Mouse (Mus musculus) hindbrain, embryonic 16.5 days (tissue): Measurements from ENCODE around the gene Kl. TPM values are rescaled to one million over a fixed set of nuclear protein-coding genes. Genes with fewer than 3 reads are reported as not detected.

Experiments
- ATAC-seq: fragments of 200-750 bp; cut with Nextera tagmentation; 2 replicates; pipeline ENCODE4 v1.8.0; 2017; ENCODE audit warnings: moderate TSS enrichment, moderate library complexity
- H3K27ac ChIP-seq: fragments of 300-500 bp; sonication (generic); 2 replicates; pipeline ENCODE4 v1.5.1; 2014; ENCODE audit warnings: low read depth, mild to moderate bottlenecking, control low read depth, low read length, moderate library complexity
- H3K27me3 ChIP-seq: fragments of 300-500 bp; sonication (generic); replicated peaks from 2 replicates; pipeline ENCODE4 v1.6.1; 2014; ENCODE audit warnings: low read length; ENCODE audit not compliant: control insufficient read depth, insufficient read depth
- H3K36me3 ChIP-seq: fragments of 300-500 bp; sonication (generic); 2 replicates; pipeline ENCODE4 v1.6.1; 2014; ENCODE audit warnings: mild to moderate bottlenecking, low read length, moderate library complexity, mixed read lengths; ENCODE audit not compliant: control insufficient read depth, insufficient read depth
- H3K4me1 ChIP-seq: fragments of 300-500 bp; sonication (generic); 2 replicates; pipeline ENCODE4 v1.6.1; 2014; ENCODE audit warnings: low read depth, low read length; ENCODE audit not compliant: control insufficient read depth, insufficient read depth
- H3K4me2 ChIP-seq: fragments of 300-500 bp; sonication (generic); 2 replicates; pipeline ENCODE4 v1.6.1; 2014; ENCODE audit warnings: mild to moderate bottlenecking, low read length, control low read depth, moderate library complexity
- H3K4me3 ChIP-seq: fragments of 300-500 bp; sonication (generic); 2 replicates; pipeline ENCODE4 v1.5.1; 2014; ENCODE audit warnings: mild to moderate bottlenecking, low read length, control low read depth, moderate library complexity
- H3K9ac ChIP-seq: fragments of 300-500 bp; sonication (generic); 2 replicates; pipeline ENCODE4 v1.6.1; 2014; ENCODE audit warnings: low read depth, mild to moderate bottlenecking, control low read depth, low read length, moderate library complexity
- H3K9me3 ChIP-seq: fragments of 300-500 bp; sonication (generic); 2 replicates; pipeline ENCODE4 v1.6.1; 2014; ENCODE audit warnings: mild to moderate bottlenecking, low read length, moderate library complexity; ENCODE audit not compliant: control insufficient read depth
- WGBS: fragments of 180-500 bp; shearing (Covaris S2); extraction: QIAGEN DNeasy Blood & Tissue Kit; methylation state at CpG from one replicate; pipeline ENCODE4 v1.1.7; 2014; 5-methylcytosine and 5-hydroxymethylcytosine counted together
- polyA plus RNA-seq: library from polyadenylated mRNA; unstranded; fragments of >200 nt; fragmentation: Nextera tagmentation; extraction: Ambion mirVana; gene quantifications from 2 replicates; pipeline ENCODE4 v1.2.1, GENCODE M21; 2015

Kl gene
- polyA plus RNA-seq, 1 experiment from 2014 or later: 1.3 TPM

GRCm38 (mm10) chr5:150919961-150920360 is 32.4 kb upstream of the Kl start:
- H3K4me3 ChIP-seq: no peak overlapping the region
- H3K27me3 ChIP-seq: no peaks in the 10 kb centered on the region
- 47% methylated on average over 2 of the region's 2 CpGs for WGBS

GRCm38 (mm10) chr5:150929406-150929805 is 23.0 kb upstream of the Kl start:
- no peak overlapping the region for H3K9ac ChIP-seq
- no peaks in the 10 kb centered on the region for H3K9me3 ChIP-seq
- no peak overlapping the region for H3K4me2 ChIP-seq
- no peak overlapping the region for H3K4me3 ChIP-seq
- H3K27ac ChIP-seq: no peak overlapping the region
- WGBS: 89% methylated on average over 2 of the region's 2 CpGs
- no peak for ATAC-seq
- H3K4me1 ChIP-seq: no peaks in the 10 kb centered on the region
- H3K27me3 ChIP-seq: no peaks in the 10 kb centered on the region
- H3K36me3 ChIP-seq: no peaks in the 10 kb centered on the region

More at GRCm38 (mm10) chr5:150919961-150920360, 32.4 kb upstream of the Kl start:
- no peak for ATAC-seq
- Histone ChIP-seq H3K9ac (no peak overlapping the region), H3K36me3 (no peaks in the 10 kb centered on the region), H3K4me2 (no peak overlapping the region), H3K4me1 (no peaks in the 10 kb centered on the region; the same call in 1 of the 2 replicates), H3K9me3 (no peaks in the 10 kb centered on the region), H3K27ac (no peak overlapping the region)

GRCm38 (mm10) chr5:150932596-150932995 is 19.8 kb upstream of the Kl start:
- Histone ChIP-seq H3K4me3 (no peak overlapping the region), H3K9me3 (no peaks in the 10 kb centered on the region), H3K27me3 (no peaks in the 10 kb centered on the region), H3K9ac (no peak overlapping the region), H3K4me2 (no peak overlapping the region), H3K36me3 (no peaks in the 10 kb centered on the region), H3K4me1 (peaks cover 9% of the 10 kb centered on the region; the same call in 1 of the 2 replicates), H3K27ac (no peak overlapping the region)
- ATAC-seq: no peak
- 66% methylated on average over 2 of the region's 2 CpGs for WGBS

- Histone ChIP-seq H3K4me1 (peaks cover 9% of the 10 kb centered on the region; the same call in 1 of the 2 replicates), H3K9me3 (no peaks in the 10 kb centered on the region), H3K9ac (no peak overlapping the region), H3K27me3 (no peaks in the 10 kb centered on the region), H3K36me3 (no peaks in the 10 kb centered on the region), H3K27ac (no peak overlapping the region), H3K4me3 (no peak overlapping the region), H3K4me2 (no peak overlapping the region)
- ATAC-seq: peak; percentile 71; the same call in 1 of the 2 replicates
- WGBS: 39% methylated on average over 5 of the region's 5 CpGs
These were observed 16.2 kb upstream of the Kl start for GRCm38 (mm10) chr5:150936213-150936612.

- Histone ChIP-seq H3K9me3 (no peaks in the 10 kb centered on the region), H3K4me1 (peaks cover 9% of the 10 kb centered on the region; the same call in 1 of the 2 replicates), H3K4me2 (no peak overlapping the region), H3K27me3 (no peaks in the 10 kb centered on the region), H3K27ac (no peak overlapping the region), H3K4me3 (no peak overlapping the region), H3K9ac (no peak overlapping the region), H3K36me3 (no peaks in the 10 kb centered on the region)
- ATAC-seq: no peak
- WGBS: 66% methylated on average over 4 of the region's 4 CpGs
These were observed 15.6 kb upstream of the Kl start for GRCm38 (mm10) chr5:150936807-150937206.

GRCm38 (mm10) chr5:150937501-150937900 is 14.9 kb upstream of the Kl start:
- H3K4me1 ChIP-seq: peaks cover 9% of the 10 kb centered on the region; the same call in 1 of the 2 replicates
- H3K4me3 ChIP-seq: no peak overlapping the region
- H3K36me3 ChIP-seq: no peaks in the 10 kb centered on the region
- no peaks in the 10 kb centered on the region for H3K27me3 ChIP-seq
- 52% methylated on average over 2 of the region's 2 CpGs for WGBS
- no peak overlapping the region for H3K9ac ChIP-seq
- no peak for ATAC-seq
- H3K27ac ChIP-seq: no peak overlapping the region
- H3K9me3 ChIP-seq: no peaks in the 10 kb centered on the region
- H3K4me2 ChIP-seq: no peak overlapping the region

- no peak for ATAC-seq
- no peak overlapping the region for H3K9ac ChIP-seq
- H3K27ac ChIP-seq: no peak overlapping the region
- no peaks in the 10 kb centered on the region for H3K36me3 ChIP-seq
- no peaks in the 10 kb centered on the region for H3K27me3 ChIP-seq
- H3K9me3 ChIP-seq: no peaks in the 10 kb centered on the region
- 96% methylated on average over 2 of the region's 2 CpGs for WGBS
- no peaks in the 10 kb centered on the region for H3K4me1 ChIP-seq
- H3K4me3 ChIP-seq: no peak overlapping the region
- no peak overlapping the region for H3K4me2 ChIP-seq
These were observed 6.8 kb upstream of the Kl start for GRCm38 (mm10) chr5:150945576-150945975.

- Histone ChIP-seq H3K36me3 (no peaks in the 10 kb centered on the region), H3K4me3 (no peak overlapping the region), H3K27ac (no peak overlapping the region), H3K9ac (no peak overlapping the region), H3K9me3 (no peaks in the 10 kb centered on the region), H3K4me2 (no peak overlapping the region), H3K4me1 (peaks cover 9% of the 10 kb centered on the region; the same call in 1 of the 2 replicates), H3K27me3 (peaks cover 2% of the 10 kb centered on the region; the same call in 1 of the 2 replicates)
- WGBS: 88% methylated on average over 3 of the region's 3 CpGs
- ATAC-seq: no peak
These were observed 3.3 kb upstream of the Kl start for GRCm38 (mm10) chr5:150949131-150949530.

- no peak overlapping the region for H3K9ac ChIP-seq
- no peak overlapping the region for H3K4me2 ChIP-seq
- H3K27me3 ChIP-seq: peaks cover 2% of the 10 kb centered on the region; the same call in 1 of the 2 replicates
- no peak for ATAC-seq
- no peaks in the 10 kb centered on the region for H3K9me3 ChIP-seq
- no peaks in the 10 kb centered on the region for H3K36me3 ChIP-seq
- no peak overlapping the region for H3K4me3 ChIP-seq
- H3K27ac ChIP-seq: no peak overlapping the region
- whole genome bisulfite sequencing: 96% methylated on average over 7 of the region's 7 CpGs
- peaks cover 9% of the 10 kb centered on the region; the same call in 1 of the 2 replicates for H3K4me1 ChIP-seq
These were observed 1.1 kb upstream of the Kl start for GRCm38 (mm10) chr5:150951325-150951724.
